Mouse (Mus musculus): ENCODE measurements at regions not wholly inside any gene's neighbourhood (a gene's known extent, or its start where the extent isn't known, plus 50 kb on each side); places are given as distances from the start of the nearest gene placed in this dataset.

GRCm38 (mm10) chr6:28987386-28987785, 72.6 kb upstream of the Lep start:
- TF ChIP-seq CTCF (IDR thresholded peaks at IDR 0.05; ENCODE audit: borderline replicate concordance, insufficient read depth, low read depth, low read length) (no peak), POLR2A (IDR thresholded peaks at IDR 0.05; ENCODE audit: borderline replicate concordance, insufficient read depth, low read length) (no peak)

Measured in cerebellum, adult 2 months (tissue).